Mouse (Mus musculus) lung, postnatal 14 days (tissue): ENCODE data around the gene Adamts14.
A peak's percentile ranks its signal among the peaks of the same experiment; 100 is the strongest.

Experiments used
- DNase-seq: peaks from one replicate; pipeline ENCODE4 v3.0.0; 2021

Gene Adamts14

GRCm38 (mm10) chr10:61274532-61274931 lies 1.3 kb upstream of the Adamts14 start:
- no peak for DNase-seq

DNA sequence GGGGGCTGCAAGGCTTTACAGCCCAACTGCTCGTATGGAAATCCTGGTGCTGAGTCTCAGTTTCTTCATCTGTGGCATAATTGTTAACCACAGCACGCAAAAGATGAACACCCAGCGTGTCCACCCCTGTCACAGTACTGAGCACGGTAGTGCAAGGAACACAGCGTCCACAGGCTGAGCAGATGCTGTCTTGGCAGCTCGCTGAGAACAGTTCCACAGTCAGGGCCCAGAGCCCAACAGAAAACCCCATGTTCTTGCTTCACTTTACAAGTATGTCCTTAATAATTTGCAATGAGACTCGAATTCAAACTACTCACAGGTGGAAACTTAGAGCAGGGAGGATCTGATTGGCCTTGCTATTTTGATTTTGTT lies 592 bp upstream of the Adamts14 start:
- peak; percentile 43 for DNase-seq

GRCm38 (mm10) chr10:61272631-61273030 lies 607 bp downstream of the Adamts14 start:
- DNase-seq, result no peak

GRCm38 (mm10) chr10:61272089-61272626 lies 1.1 kb downstream of the Adamts14 start:
- DNase-seq, result no peak

DNA sequence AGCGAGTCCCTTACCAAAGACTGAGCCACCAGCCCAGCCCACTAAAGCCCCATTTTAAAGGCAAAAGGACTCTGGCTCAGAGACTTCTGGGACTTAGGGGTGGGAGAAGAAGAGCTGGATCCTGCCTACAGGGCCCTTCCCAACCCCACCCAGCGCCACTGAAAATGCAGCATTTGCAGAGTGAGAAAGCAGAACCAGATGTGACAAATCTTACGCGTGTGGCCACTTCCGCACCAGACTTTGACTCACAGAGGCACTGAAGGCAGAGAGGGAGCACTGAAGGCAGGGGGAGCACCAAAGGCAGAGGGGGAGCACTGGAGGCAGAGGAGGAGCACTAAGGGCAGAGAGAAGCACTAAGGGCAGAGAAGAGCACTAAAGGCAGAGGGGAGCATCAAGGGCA lies 5.9 kb downstream of the Adamts14 start:
- no peak for DNase-seq

GRCm38 (mm10) chr10:61263606-61264005 lies 9.6 kb downstream of the Adamts14 start:
- DNase-seq, result no peak

GRCm38 (mm10) chr10:61261229-61262156 lies 11.7 kb downstream of the Adamts14 start:
- no peak for DNase-seq

- no peak for DNase-seq
These were observed 15.1 kb downstream of the Adamts14 start for GRCm38 (mm10) chr10:61258131-61258530.

- DNase-seq, result no peak
These were observed 16.6 kb downstream of the Adamts14 start for GRCm38 (mm10) chr10:61256665-61257064.

- DNase-seq, result no peak
These were observed 18.0 kb downstream of the Adamts14 start for GRCm38 (mm10) chr10:61255190-61255589.

DNA sequence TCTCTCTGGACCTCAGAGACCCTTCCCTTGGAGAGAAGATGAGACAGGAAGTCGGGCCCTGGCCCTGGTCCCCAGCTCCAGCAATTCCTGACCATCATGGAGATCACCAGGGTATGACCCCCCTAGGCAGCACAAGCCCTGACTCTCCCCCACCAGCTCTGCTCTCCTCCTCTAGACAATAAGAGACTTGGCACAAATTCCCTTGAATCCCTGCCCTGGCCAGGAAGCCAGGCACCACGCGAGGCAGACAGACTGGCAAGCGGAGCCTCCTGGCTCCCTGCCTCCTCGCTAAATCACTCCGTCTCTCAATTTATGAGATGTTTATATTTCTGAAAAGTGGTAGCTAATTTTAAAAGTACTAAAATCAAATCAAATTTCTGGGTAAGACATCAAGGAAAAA lies 18.5 kb downstream of the Adamts14 start:
- DNase-seq, result peak; percentile 53

GRCm38 (mm10) chr10:61249951-61250350 lies 23.3 kb downstream of the Adamts14 start:
- no peak for DNase-seq

DNA sequence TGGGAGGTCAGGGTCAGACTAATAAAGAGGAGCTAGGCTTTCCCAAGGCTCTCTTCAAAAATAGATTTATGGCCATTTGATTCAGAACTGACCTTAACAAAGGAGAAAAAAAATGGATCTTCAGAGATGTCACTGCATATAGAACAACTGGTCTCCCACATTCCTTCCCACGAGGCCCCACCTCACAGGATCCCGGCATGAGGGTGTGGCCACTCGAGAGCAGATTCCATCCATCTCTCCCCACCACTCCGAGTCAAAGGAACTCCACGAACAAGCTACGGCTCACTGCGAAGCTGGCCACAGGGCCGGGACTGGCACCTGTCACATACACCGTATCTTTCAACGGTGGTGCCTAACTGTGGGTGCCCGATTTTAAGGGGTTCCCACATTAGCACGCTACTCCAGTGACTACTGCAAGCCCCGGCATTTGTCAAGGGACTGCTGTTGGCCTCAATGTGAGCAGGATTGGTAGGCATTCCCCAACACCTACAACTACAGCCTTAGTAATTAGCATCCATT lies 24.6 kb downstream of the Adamts14 start:
- no peak for DNase-seq

DNA sequence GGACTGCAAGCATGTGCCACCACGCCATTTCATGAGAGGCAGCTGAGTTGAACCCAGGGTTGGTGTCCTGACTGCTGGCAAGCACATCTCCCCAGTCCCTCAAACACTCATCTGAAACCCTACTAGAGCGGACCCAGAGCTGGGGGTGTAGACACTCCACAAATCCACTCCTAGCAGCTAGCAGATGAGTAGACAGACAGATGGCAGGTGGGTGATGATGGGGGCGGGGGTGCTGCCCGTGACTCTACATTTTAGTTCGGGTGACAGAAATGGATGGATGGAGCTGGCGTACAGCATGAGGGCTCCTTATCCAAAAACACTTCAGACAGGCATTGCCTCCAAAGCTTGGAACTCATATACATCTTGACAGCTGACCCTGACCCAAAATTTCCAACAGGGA lies 26.9 kb downstream of the Adamts14 start:
- DNase-seq, result no peak

DNA sequence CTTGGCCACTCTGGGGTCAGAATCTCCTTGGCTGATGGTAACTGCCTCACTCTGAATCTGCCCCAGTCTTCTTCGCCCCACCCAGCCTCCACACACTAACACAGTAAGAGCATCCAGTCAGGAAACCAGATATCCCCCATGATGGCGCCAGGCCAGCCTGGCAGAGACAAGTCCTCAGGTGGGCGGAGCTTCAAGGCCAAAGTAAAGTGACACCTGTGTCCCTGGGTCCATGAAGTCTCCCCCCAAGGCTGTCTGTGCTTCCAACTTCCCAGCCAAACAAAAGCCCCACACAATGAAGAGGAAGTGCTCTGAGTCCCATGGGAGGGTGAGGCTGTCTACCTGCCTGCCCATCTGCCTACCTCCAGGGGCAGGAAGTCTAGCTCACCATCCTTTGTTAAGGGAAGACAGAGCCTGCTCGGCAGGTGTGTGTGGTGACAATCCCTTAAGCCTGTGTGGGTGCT lies 31.2 kb downstream of the Adamts14 start:
- DNase-seq, result no peak

- no peak for DNase-seq
These were observed 32.9 kb downstream of the Adamts14 start for GRCm38 (mm10) chr10:61240108-61240920.

- DNase-seq, result no peak
These were observed 35.9 kb downstream of the Adamts14 start for GRCm38 (mm10) chr10:61237391-61237785.

DNA sequence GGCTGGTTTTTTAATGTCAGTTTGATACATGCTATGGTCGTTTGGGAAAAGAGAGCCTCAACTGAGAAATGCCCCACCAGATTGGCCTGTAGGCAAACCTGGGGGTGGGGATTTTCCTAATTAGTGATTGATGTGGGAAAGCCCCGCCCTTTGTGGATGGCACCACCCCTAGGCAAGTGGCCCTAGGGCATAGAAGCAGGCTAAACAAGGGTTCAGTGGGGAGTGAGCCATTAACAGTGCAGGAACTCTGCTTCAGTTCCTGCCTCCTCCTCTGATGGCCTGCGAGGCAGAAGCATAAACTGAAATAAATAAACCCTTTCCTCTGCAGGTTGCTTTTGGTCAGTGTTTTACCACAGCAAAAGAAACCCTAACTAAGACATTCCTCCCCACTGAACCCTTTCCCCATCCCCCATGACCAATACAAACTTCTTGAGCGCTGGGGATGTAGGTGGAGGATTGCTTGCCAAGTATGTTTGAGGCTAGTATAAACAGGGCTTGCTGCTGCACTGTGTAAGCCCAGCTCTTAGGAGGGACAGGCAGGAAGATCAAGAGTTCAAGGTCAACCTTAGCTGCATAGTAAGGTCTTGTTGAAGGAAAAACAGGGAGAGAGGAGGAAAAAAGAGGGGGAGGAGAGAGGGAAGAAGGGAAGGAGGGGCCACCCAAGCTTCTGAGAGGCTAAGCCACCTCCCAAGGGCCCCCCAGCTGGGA lies 36.4 kb downstream of the Adamts14 start:
- DNase-seq, result no peak

- DNase-seq, result no peak
These were observed 37.5 kb downstream of the Adamts14 start for GRCm38 (mm10) chr10:61235677-61236267.

DNA sequence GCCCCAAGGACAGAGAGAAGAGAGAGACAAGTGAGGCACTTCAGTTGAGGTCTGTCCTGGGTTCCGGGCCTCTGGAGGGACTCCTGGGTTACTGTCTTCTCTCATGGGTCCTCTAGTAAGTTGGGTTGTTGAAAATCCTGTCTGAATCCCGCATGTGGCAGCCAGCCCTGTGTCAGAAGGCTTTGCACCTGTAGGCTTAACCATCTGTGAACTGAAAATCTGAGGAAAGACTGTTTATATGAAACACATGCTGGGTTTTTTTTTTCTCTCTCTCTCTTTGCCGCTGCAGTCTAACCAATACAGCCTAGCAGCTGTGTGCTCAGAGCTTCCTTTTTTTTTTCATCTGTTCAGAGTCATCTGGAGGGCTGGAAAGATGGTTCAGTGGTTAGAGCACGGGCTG lies 38.9 kb downstream of the Adamts14 start:
- DNase-seq, result no peak

GRCm38 (mm10) chr10:61232858-61233567 lies 40.2 kb downstream of the Adamts14 start:
- DNase-seq, result peak; percentile 7

DNA sequence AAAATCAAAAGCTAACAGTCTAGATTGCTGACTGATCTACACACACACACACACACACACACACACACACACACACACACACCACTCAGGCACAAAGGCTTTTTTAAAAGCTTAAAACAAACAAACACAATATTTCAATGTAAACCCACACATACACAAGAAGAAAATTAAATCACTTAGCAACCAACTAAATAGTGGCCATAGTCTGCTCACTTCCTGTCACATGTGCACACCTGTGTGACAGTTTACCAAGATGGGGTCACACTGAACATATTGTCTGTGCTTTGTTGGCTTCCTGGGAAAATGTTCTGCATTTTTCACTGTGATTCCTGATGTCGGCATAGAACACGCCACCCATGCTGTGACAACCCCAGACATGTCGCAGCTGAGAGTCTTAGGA lies 41.5 kb downstream of the Adamts14 start:
- no peak for DNase-seq
